Mouse (Mus musculus) thymus, adult 2 months (tissue): ENCODE results near the gene Cacna2d3.

Experiments
- CTCF ChIP-seq: fragments of 200-500 bp; IDR thresholded peaks from 2 replicates; pipeline ENCODE4 v1.5.1; 2012; ENCODE audit warnings: mild to moderate bottlenecking, control low read depth, low read length, moderate library complexity, borderline replicate concordance; ENCODE audit not compliant: control insufficient read depth, poor library complexity, insufficient read depth; ENCODE audit errors: extremely low read depth
- POLR2A ChIP-seq: fragments of 200-500 bp; IDR thresholded peaks from 2 replicates; pipeline ENCODE4 v1.6.1; 2012; ENCODE audit warnings: mild to moderate bottlenecking, low read length, control low read depth, moderate library complexity; ENCODE audit not compliant: control insufficient read depth, poor library complexity, insufficient read depth; ENCODE audit errors: extremely low read depth

DNA sequence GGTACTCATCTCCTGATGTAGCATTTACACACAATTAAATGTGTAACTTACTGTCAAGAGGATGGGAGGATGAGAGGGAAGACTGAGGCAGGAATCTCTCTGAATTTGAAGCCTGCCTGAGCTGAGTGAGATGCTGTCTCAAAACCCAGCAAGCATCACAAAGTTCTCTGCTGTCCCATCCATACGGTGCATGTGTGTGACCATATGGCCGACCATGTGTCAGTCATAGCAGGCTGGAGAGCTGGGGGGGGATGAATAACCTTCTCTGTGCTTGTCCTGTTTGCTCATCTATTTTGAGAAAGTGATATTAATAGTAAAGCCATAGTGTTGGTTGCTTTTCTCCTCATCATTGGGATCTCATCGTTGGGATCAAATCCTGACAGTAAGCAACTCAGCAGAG is 708.5 kb downstream of the Cacna2d3 start:
- TF ChIP-seq POLR2A: no peak
- no peak for TF ChIP-seq CTCF
